Mouse (Mus musculus) stomach, postnatal 0 days (tissue): Measurements from ENCODE around the gene Snai1. TPM values are rescaled to one million over a fixed set of nuclear protein-coding genes. Genes with fewer than 3 reads are reported as not detected.

Experiments used
- ATAC-seq: fragments of 200-750 bp; cut with Nextera tagmentation; 2 replicates; pipeline ENCODE4 v1.8.0; 2017; ENCODE audit not compliant: low FRiP score, low TSS enrichment
- DNase-seq: peaks from one replicate; pipeline ENCODE4 v3.0.0-alpha.2; 2016; ENCODE audit warnings: low spot score
- H3K27ac ChIP-seq: fragments of 300-500 bp; sonication (generic); replicated peaks from 2 replicates; pipeline ENCODE4 v1.5.1; 2014; ENCODE audit warnings: mild to moderate bottlenecking, control low read depth
- H3K27me3 ChIP-seq: fragments of 300-500 bp; sonication (generic); 2 replicates; pipeline ENCODE4 v1.6.1; 2014; ENCODE audit warnings: low read length; ENCODE audit not compliant: control insufficient read depth, insufficient read depth
- H3K36me3 ChIP-seq: fragments of 300-500 bp; sonication (generic); 2 replicates; pipeline ENCODE4 v1.6.1; 2014; ENCODE audit warnings: low read length, mixed read lengths; ENCODE audit not compliant: control insufficient read depth, insufficient read depth
- H3K4me1 ChIP-seq: fragments of 300-500 bp; sonication (generic); replicated peaks from 2 replicates; pipeline ENCODE4 v1.6.1; 2014; ENCODE audit warnings: antibody characterized with exemption; ENCODE audit not compliant: control insufficient read depth, insufficient read depth
- H3K4me2 ChIP-seq: fragments of 300-500 bp; sonication (generic); replicated peaks from 2 replicates; pipeline ENCODE4 v1.6.1; 2014; ENCODE audit warnings: low read depth, mild to moderate bottlenecking, control low read depth, moderate library complexity
- H3K4me3 ChIP-seq: fragments of 300-500 bp; sonication (generic); 2 replicates; pipeline ENCODE4 v1.5.1; 2014; ENCODE audit warnings: low read depth, low read length, control low read depth
- H3K9ac ChIP-seq: fragments of 300-500 bp; sonication (generic); 2 replicates; pipeline ENCODE4 v1.6.1; 2014; ENCODE audit warnings: mild to moderate bottlenecking, low read length, control low read depth, mixed read lengths
- H3K9me3 ChIP-seq: fragments of 300-500 bp; sonication (generic); 2 replicates; pipeline ENCODE4 v1.6.1; 2016; ENCODE audit warnings: low read length; ENCODE audit not compliant: control insufficient read depth
- CTCF ChIP-seq: IDR thresholded peaks from 2 replicates; pipeline ENCODE4 v1.5.1; 2016; ENCODE audit warnings: antibody characterized with exemption, low read depth, mild to moderate bottlenecking, moderate library complexity
- EP300 ChIP-seq: optimal IDR thresholded peaks from 2 replicates; pipeline ENCODE3; 2016; ENCODE audit warnings: antibody characterized with exemption
- WGBS: fragments of 180-500 bp; shearing (Covaris S2); extraction: QIAGEN DNeasy Blood & Tissue Kit; methylation state at CpG from one replicate; pipeline ENCODE4 v1.1.7; 2014; 5-methylcytosine and 5-hydroxymethylcytosine counted together
- polyA plus RNA-seq: library from polyadenylated mRNA; unstranded; fragments of >200 nt; fragmentation: Nextera tagmentation; extraction: Ambion mirVana; gene quantifications from 2 replicates; pipeline ENCODE4 v1.2.1, GENCODE M21; 2015

Gene Snai1
- polyA plus RNA-seq, 1 experiment from 2014 or later = 8.3 TPM

- no peak overlapping the region for H3K27ac ChIP-seq
- no peak for DNase-seq
- 85% methylated on average over 2 of the region's 2 CpGs for WGBS
These were observed 47.3 kb downstream of the Snai1 start for GRCm38 (mm10) chr2:167585273-167585672.

GRCm38 (mm10) chr2:167586041-167586440 is 48.0 kb downstream of the Snai1 start:
- no peaks in the 10 kb centered on the region for H3K36me3 ChIP-seq
- ATAC-seq (no peak), DNase-seq (no peak)
- no peak for TF ChIP-seq CTCF
- TF ChIP-seq EP300 = no peak
- no peaks in the 10 kb centered on the region for H3K9me3 ChIP-seq
- 30% methylated on average over 8 of the region's 8 CpGs for WGBS
- no peak overlapping the region for H3K4me2 ChIP-seq
- peak overlapping the region; percentile 70; the same call in 1 of the 2 replicates for H3K27ac ChIP-seq
- 0 out of 2 replicates have a peak, but pooled peaks cover 3% of the 10 kb centered on the region for H3K4me1 ChIP-seq
- H3K4me3 ChIP-seq = no peak overlapping the region
- H3K27me3 ChIP-seq = no peaks in the 10 kb centered on the region
- peak overlapping the region; percentile 23; the same call in 1 of the 2 replicates for H3K9ac ChIP-seq

More at GRCm38 (mm10) chr2:167585273-167585672, 47.3 kb downstream of the Snai1 start:
- TF ChIP-seq CTCF (no peak), EP300 (no peak)
- Histone ChIP-seq H3K4me3 (no peak overlapping the region), H3K27me3 (no peaks in the 10 kb centered on the region), H3K4me1 (no peaks in the 10 kb centered on the region), H3K9me3 (no peaks in the 10 kb centered on the region), H3K9ac (no peak overlapping the region), H3K4me2 (no peak overlapping the region), H3K36me3 (no peaks in the 10 kb centered on the region)
- no peak for ATAC-seq

- H3K9ac ChIP-seq = no peak overlapping the region
- no peaks in the 10 kb centered on the region for H3K36me3 ChIP-seq
- H3K27ac ChIP-seq = peak overlapping the region; percentile 70
- no peaks in the 10 kb centered on the region for H3K9me3 ChIP-seq
- ATAC-seq = peak; percentile 34; the same call in 1 of the 2 replicates
- H3K4me1 ChIP-seq = 0 out of 2 replicates have a peak, but pooled peaks cover 3% of the 10 kb centered on the region
- H3K4me3 ChIP-seq = no peak overlapping the region
- no peaks in the 10 kb centered on the region for H3K27me3 ChIP-seq
- peak; percentile 37 for DNase-seq
- no peak overlapping the region for H3K4me2 ChIP-seq
- no peak for TF ChIP-seq EP300
- no peak for TF ChIP-seq CTCF
- WGBS = 17% methylated on average over 9 of the region's 9 CpGs
These were observed 49.0 kb downstream of the Snai1 start for GRCm38 (mm10) chr2:167586976-167587375.

- Histone ChIP-seq H3K9ac (0 out of 2 replicates have a peak overlapping the region, but pooled peaks have one; percentile 27), H3K4me1 (0 out of 2 replicates have a peak, but pooled peaks cover 3% of the 10 kb centered on the region), H3K4me3 (peak overlapping the region; percentile 12), H3K36me3 (no peaks in the 10 kb centered on the region), H3K9me3 (no peaks in the 10 kb centered on the region), H3K4me2 (peak overlapping the region; percentile 35), H3K27me3 (no peaks in the 10 kb centered on the region), H3K27ac (peak overlapping the region; percentile 78)
- TF ChIP-seq EP300 (no peak), CTCF (no peak)
- ATAC-seq (peak; percentile 77), DNase-seq (peak; percentile 68)
- 32% methylated on average over 20 of the region's 21 CpGs for WGBS
These were observed 51.0 kb downstream of the Snai1 start for GRCm38 (mm10) chr2:167588774-167589577.

Other genes starting within 250 kb of the Snai1 start
- 4.5 and 6.0 TPM in 2 replicates for gene B4galt5, start 189.0 kb upstream of the Snai1 start, polyA plus RNA-seq
- gene Slc9a8, start 116.5 kb upstream of the Snai1 start, polyA plus RNA-seq = 10.4 and 11.8 TPM in 2 replicates
- 44.6 and 47.6 TPM in 2 replicates for gene Rnf114, start 45.5 kb upstream of the Snai1 start, polyA plus RNA-seq
- gene Spata2, start 45.3 kb upstream of the Snai1 start, polyA plus RNA-seq = 9.4 and 11.3 TPM in 2 replicates
- gene Ube2v1, start 93.9 kb downstream of the Snai1 start, polyA plus RNA-seq = 234 and 253 TPM in 2 replicates
- gene Gm20431, start 123.3 kb downstream of the Snai1 start, polyA plus RNA-seq = 13.4 and 14.1 TPM in 2 replicates
- 55.0 and 60.2 TPM in 2 replicates for gene Cebpb, start 150.7 kb downstream of the Snai1 start, polyA plus RNA-seq
- gene Tmem189, start 151.6 kb downstream of the Snai1 start, polyA plus RNA-seq = 74.6 and 85.7 TPM in 2 replicates